Mouse (Mus musculus) heart, postnatal 14 days (tissue): ENCODE data around the gene Hist2h2be. TPM values are rescaled to one million over a fixed set of nuclear protein-coding genes. Genes with fewer than 3 reads are reported as not detected.

Experiments
- microRNA-seq, 2 experiments: library from miRNA; unstranded; fragments of <30 nt; microRNA quantifications; one replicate each; pipeline ENCODE4 v1.2.0; 2021 to 2022
- total RNA-seq, 2 experiments: library from RNA; stranded (reverse); gene quantifications; 2 replicates each; pipeline ENCODE4 v1.2.3; 2021

Gene Hist2h2be
- total RNA-seq, 2 experiments from 2014 or later, result 6.9 to 7.7 TPM

Small RNAs within 50 kb of the gene (microRNA-seq; reads per million reads assigned to microRNA genes)
- gene Gm44492 (0 to 0.81 reads per million in 2 experiments), gene Gm47311 (0 reads per million in 2 experiments), gene Gm47313 (0 reads per million in 2 experiments)

Other genes starting within 250 kb of the Hist2h2be start
- 10 to 100 TPM; 92.3 to 93.0 TPM for gene Plekho1, start 225.1 kb upstream of the Hist2h2be start, total RNA-seq
- 10 to 100 TPM; 27.7 to 29.7 TPM for gene Vps45, start 162.7 kb upstream of the Hist2h2be start, total RNA-seq
- 10 to 100 TPM; 49.4 to 54.4 TPM for gene Otud7b, start 116.6 kb upstream of the Hist2h2be start, total RNA-seq
- gene Mtmr11, start 59.1 kb upstream of the Hist2h2be start, total RNA-seq, result 1 to 10 TPM; 3.1 to 4.0 TPM
- 10 to 100 TPM; 18.3 to 22.3 TPM for gene Sf3b4, start 48.8 kb upstream of the Hist2h2be start, total RNA-seq
- gene Sv2a, start 40.0 kb upstream of the Hist2h2be start, total RNA-seq, result 1 to 10 TPM; 7.0 to 7.7 TPM
- gene Bola1, start 1.4 kb upstream of the Hist2h2be start, total RNA-seq, result 10 to 100 TPM; 17.5 to 18.2 TPM
- gene Hist2h2ab, start 1.3 kb upstream of the Hist2h2be start, total RNA-seq, result 1 to 10 TPM; 4.4 to 5.2 TPM
- 10 to 100 TPM; 47.6 to 77.3 TPM for gene Hist2h2ac, start 239 bp upstream of the Hist2h2be start, total RNA-seq
- gene Hist2h3c2, start 18.0 kb downstream of the Hist2h2be start, total RNA-seq, result 10 to 100 TPM; 22.1 to 48.5 TPM
- gene Hist2h2aa2, start 19.2 kb downstream of the Hist2h2be start, total RNA-seq, result 100 to 1,000 TPM; 357 to 468 TPM
- gene Hist2h2aa1, start 24.4 kb downstream of the Hist2h2be start, total RNA-seq, result 10 to 100 TPM; 13.0 to 17.3 TPM
- 1 to 10 TPM in 1 of 2 experiments, not detected in 1; 1.1 TPM for gene Hist2h3c1, start 25.6 kb downstream of the Hist2h2be start, total RNA-seq
- 10 to 100 TPM; 26.0 to 42.3 TPM for gene Hist2h4, start 42.2 kb downstream of the Hist2h2be start, total RNA-seq
- gene Hist2h3b, start 47.5 kb downstream of the Hist2h2be start, total RNA-seq, result 100 to 1,000 TPM; 125 to 254 TPM
- gene Hist2h2bb, start 48.6 kb downstream of the Hist2h2be start, total RNA-seq, result 100 to 1,000 TPM; 121 to 256 TPM
- gene Fcgr1, start 72.8 kb downstream of the Hist2h2be start, total RNA-seq, result under 1 TPM; 0.45 to 0.46 TPM
- gene BC107364, start 231.2 kb downstream of the Hist2h2be start, total RNA-seq, result not detected